24 mouse cellular contexts compared by ENCODE assay signal in genomic region chr3:129941291-129941690, GRCm38 (mm10). TPM values are rescaled to one million over a fixed set of nuclear protein-coding genes. Genes with fewer than 3 reads are reported as not detected.
A peak's percentile ranks its signal among the peaks of the same experiment; 100 is the strongest.
DNase-seq lines count a peak whose midpoint lies in the region; ATAC-seq and TF ChIP-seq lines count a peak whose summit lies in the region.
"Had no signal": no experiment of that assay in that cellular context is flagged by ENCODE, and none has a peak within 500 bp of the region (broad histone marks: within the 10 kb centered on the region; RNA-seq: fewer than 3 reads in every experiment).

No protein-coding gene starts in this region.

- peak; percentile 6 for DNase-seq in heart, adult 11 months
- DNase-seq in heart, postnatal 36 days: no peak
- peak; percentile 75 for DNase-seq in NIH3T3 (ENCODE audit: low read depth)
- no peak for DNase-seq in heart, embryonic 10.5 days (ENCODE audit: low spot score)
- no peak for DNase-seq in urinary bladder, postnatal 36 days (ENCODE audit: low spot score in 2 of 2)
- DNase-seq in hindbrain, postnatal 0 days (ENCODE audit: low spot score): no peak
- DNase-seq: adrenal gland, adult 8-10 months; adrenal gland, postnatal 14 days; cerebellum, adult 11-12 months; cerebellum, adult 8-10 months; cerebellum, adult 9-11 months; cerebellum, postnatal 14 days; cerebellum, postnatal 36 days; embryo, embryonic 11 days had no signal

- peak overlapping the region; percentile 56 for H3K4me2 ChIP-seq in myocyte (ENCODE audit: low read depth)
- no peak overlapping the region for H3K4me2 ChIP-seq in hindbrain, postnatal 0 days (ENCODE audit: low read depth, low read length)
- H3K4me2 ChIP-seq: embryonic facial prominence, embryonic 13.5 days; embryonic facial prominence, embryonic 15.5 days; forebrain, embryonic 12.5 days had no signal

- H3K79me2 ChIP-seq in myocyte (ENCODE audit: control insufficient read depth, insufficient read depth): no peaks in the 10 kb centered on the region

- no peak overlapping the region for H3K9ac ChIP-seq in hindbrain, postnatal 0 days (replicated peaks; ENCODE audit: low read length)
- H3K9ac ChIP-seq: embryonic facial prominence, embryonic 13.5 days; embryonic facial prominence, embryonic 15.5 days; forebrain, embryonic 12.5 days had no signal

- ATAC-seq in hindbrain, postnatal 0 days: no peak
- ATAC-seq: activated CD4-positive, CD25-positive, alpha-beta regulatory T cell, adult 4 months; forebrain, embryonic 14.5 days; forebrain, embryonic 16.5 days had no signal

- intact Hi-C loops in heart, postnatal 36 days (cut with DNase I): no loop called here

- 92% methylated on average over 1 of the region's 1 CpGs for WGBS in heart, embryonic 10.5 days
- WGBS in hindbrain, postnatal 0 days: 100% methylated on average over 1 of the region's 1 CpGs

- no peak for TF ChIP-seq CTCF in embryonic fibroblast, embryonic 13.5 days (IDR thresholded peaks at IDR 0.05; ENCODE audit: borderline replicate concordance, insufficient read depth, low read length)
- no peak for TF ChIP-seq CTCF in hindbrain, postnatal 0 days (IDR thresholded peaks at IDR 0.05; ENCODE audit: low read depth)

- H3K4me1 ChIP-seq in embryonic fibroblast, embryonic 13.5 days (ENCODE audit: control insufficient read depth, insufficient read depth, low read length): peaks cover 19% of the 10 kb centered on the region
- H3K4me1 ChIP-seq in heart, embryonic 10.5 days: no peaks in the 10 kb centered on the region
- H3K4me1 ChIP-seq in hindbrain, postnatal 0 days (ENCODE audit: insufficient read depth, low read length): no peaks in the 10 kb centered on the region
- H3K4me1 ChIP-seq: embryonic facial prominence, embryonic 15.5 days had no signal

- no peak overlapping the region for H3ac ChIP-seq in myocyte (ENCODE audit: control insufficient read depth, insufficient read length)

- TF ChIP-seq POLR2A in embryonic fibroblast, embryonic 13.5 days (IDR thresholded peaks at IDR 0.05; ENCODE audit: low read depth, low read length): no peak
- no peak for TF ChIP-seq POLR2A in myocyte (IDR thresholded peaks at IDR 0.05; ENCODE audit: insufficient read length, low read depth)

- no peaks in the 10 kb centered on the region for H3K9me3 ChIP-seq in heart, embryonic 10.5 days
- H3K9me3 ChIP-seq in hindbrain, postnatal 0 days (ENCODE audit: low read length): no peaks in the 10 kb centered on the region
- H3K9me3 ChIP-seq: embryonic facial prominence, embryonic 13.5 days; embryonic facial prominence, embryonic 15.5 days; forebrain, embryonic 10.5 days; forebrain, embryonic 12.5 days had no signal

- H3K36me3 ChIP-seq in myocyte (ENCODE audit: control insufficient read depth, insufficient read depth): no peaks in the 10 kb centered on the region
- H3K36me3 ChIP-seq in heart, embryonic 10.5 days: no peaks in the 10 kb centered on the region
- no peaks in the 10 kb centered on the region for H3K36me3 ChIP-seq in hindbrain, postnatal 0 days (ENCODE audit: insufficient read depth, low read length)
- H3K36me3 ChIP-seq: embryonic facial prominence, embryonic 13.5 days; embryonic facial prominence, embryonic 15.5 days; forebrain, embryonic 10.5 days; forebrain, embryonic 12.5 days had no signal

- no peaks in the 10 kb centered on the region for H3K27me3 ChIP-seq in myocyte (ENCODE audit: control insufficient read depth, insufficient read depth, insufficient read length)
- no peaks in the 10 kb centered on the region for H3K27me3 ChIP-seq in heart, embryonic 10.5 days (ENCODE audit: insufficient read depth, poor library complexity, severe bottlenecking)
- H3K27me3 ChIP-seq in hindbrain, postnatal 0 days (ENCODE audit: insufficient read depth, low read length): no peaks in the 10 kb centered on the region
- H3K27me3 ChIP-seq: embryonic facial prominence, embryonic 13.5 days; embryonic facial prominence, embryonic 15.5 days; forebrain, embryonic 12.5 days had no signal

- no peak overlapping the region for H3K4me3 ChIP-seq in embryonic fibroblast, embryonic 13.5 days (ENCODE audit: insufficient read depth, low read length)
- H3K4me3 ChIP-seq in myocyte: no peak overlapping the region
- H3K4me3 ChIP-seq in heart, embryonic 10.5 days: no peak overlapping the region
- no peak overlapping the region for H3K4me3 ChIP-seq in hindbrain, postnatal 0 days (ENCODE audit: low read length)
- H3K4me3 ChIP-seq: embryonic facial prominence, embryonic 13.5 days; embryonic facial prominence, embryonic 15.5 days; forebrain, embryonic 10.5 days; forebrain, embryonic 12.5 days had no signal

- H3K27ac ChIP-seq in embryonic fibroblast, embryonic 13.5 days (ENCODE audit: insufficient read depth, low read length): peak overlapping the region; percentile 78; the same call in 1 of the 2 replicates
- H3K27ac ChIP-seq in heart, embryonic 10.5 days: no peak overlapping the region
- H3K27ac ChIP-seq in hindbrain, postnatal 0 days: no peak overlapping the region
- H3K27ac ChIP-seq: embryonic facial prominence, embryonic 13.5 days; embryonic facial prominence, embryonic 15.5 days; forebrain, embryonic 10.5 days; forebrain, embryonic 12.5 days had no signal

TF ChIP-seq in myocyte, 11 proteins besides CTCF, POLR2A, EP300 and RAD21:
- TF ChIP-seq TCF12 (IDR thresholded peaks at IDR 0.05; ENCODE audit: insufficient read depth, poor library complexity, severe bottlenecking) (no peak), SRF (IDR thresholded peaks at IDR 0.05; ENCODE audit: control insufficient read depth, insufficient read length, low read depth) (no peak)

RNA-seq across cellular contexts. Expression of gene Mcub, which starts 28.7 kb away (rescaled TPM):
- 1 to 10 TPM; 2.4 to 2.7 TPM for total RNA-seq in heart, postnatal 36 days (2021)
- polyA plus RNA-seq in embryonic fibroblast, embryonic 13.5 days (2011; ENCODE audit: insufficient read length, low read depth, missing spikeins): 33.7 and 55.3 TPM in 2 replicates
- 19.7 TPM for polyA plus RNA-seq in myocyte (2012; fragmentation: generic; extraction: Trizol)
- polyA plus RNA-seq in heart, embryonic 10.5 days (2016; fragmentation: Nextera tagmentation; extraction: Ambion mirVana): 3.9 and 6.0 TPM in 2 replicates
- total RNA-seq in hindbrain, postnatal 0 days (2014; rRNA removed): 3.4 and 3.6 TPM in 2 replicates
- polyA plus RNA-seq in hindbrain, postnatal 0 days (2015; fragmentation: Nextera tagmentation; extraction: Ambion mirVana): 6.6 and 7.4 TPM in 2 replicates
- total RNA-seq: MEL had no signal

RNA-seq across cellular contexts. Expression of gene Casp6, which starts 40.1 kb away (rescaled TPM):
- total RNA-seq in heart, postnatal 36 days (2021): 10 to 100 TPM; 12.5 to 13.6 TPM
- polyA plus RNA-seq in embryonic fibroblast, embryonic 13.5 days (2011; ENCODE audit: insufficient read length, low read depth, missing spikeins): 21.5 and 27.9 TPM in 2 replicates
- 12.7 TPM for polyA plus RNA-seq in myocyte (2012; fragmentation: generic; extraction: Trizol)
- 78.4 and 99.8 TPM in 2 replicates for polyA plus RNA-seq in heart, embryonic 10.5 days (2016; fragmentation: Nextera tagmentation; extraction: Ambion mirVana)
- total RNA-seq in hindbrain, postnatal 0 days (2014; rRNA removed): 5.0 and 10.6 TPM in 2 replicates
- 17.5 and 25.3 TPM in 2 replicates for polyA plus RNA-seq in hindbrain, postnatal 0 days (2015; fragmentation: Nextera tagmentation; extraction: Ambion mirVana)

Comparison
In these comparisons a context has a peak if more than half of its experiments do, and no peak if none do; other contexts are left out.
1. DNase-seq: peak in heart, adult 11 months (single experiment) and NIH3T3 (single experiment); none in heart, postnatal 36 days (0 of 2), heart, embryonic 10.5 days (single experiment), urinary bladder, postnatal 36 days (0 of 2) and hindbrain, postnatal 0 days (single experiment).